Comparison of ENCODE assay signal across 20 mouse cellular contexts in genomic region chr2:144295145-144295735, GRCm38 (mm10). TPM values are rescaled to one million over a fixed set of nuclear protein-coding genes. Genes with fewer than 3 reads are reported as not detected.
DNase-seq lines count a peak whose midpoint lies in the region.
"Had no signal": no experiment of that assay in that cellular context is flagged by ENCODE, and none has a peak within 500 bp of the region (broad histone marks: within the 10 kb centered on the region; RNA-seq: fewer than 3 reads in every experiment).

No protein-coding gene starts in this region.

- intact Hi-C loops in heart, postnatal 14 days (cut with DNase I) = no loop called here

- H3K27ac ChIP-seq in macrophage = peak overlapping the region; percentile 80
- H3K27ac ChIP-seq: embryonic facial prominence, embryonic 12.5 days; heart, embryonic 15.5 days; hindbrain, embryonic 13.5 days; limb, embryonic 10.5 days; liver, embryonic 15.5 days; midbrain, embryonic 10.5 days had no signal

- H3K4me3 ChIP-seq in macrophage (ENCODE audit: inconsistent target) = no peak overlapping the region
- H3K4me3 ChIP-seq: embryonic facial prominence, embryonic 12.5 days; heart, embryonic 15.5 days; hindbrain, embryonic 13.5 days; limb, embryonic 10.5 days; liver, embryonic 15.5 days; midbrain, embryonic 10.5 days had no signal

- no peaks in the 10 kb centered on the region for H3K36me3 ChIP-seq in macrophage (ENCODE audit: inconsistent target)
- H3K36me3 ChIP-seq: embryonic facial prominence, embryonic 12.5 days; G1E; heart, embryonic 15.5 days; hindbrain, embryonic 13.5 days; limb, embryonic 10.5 days; liver, embryonic 15.5 days; midbrain, embryonic 10.5 days had no signal

- no peaks in the 10 kb centered on the region for H3K79me2 ChIP-seq in macrophage (ENCODE audit: inconsistent target)

- peak; percentile 20 for DNase-seq in heart, postnatal 4 days
- no peak for DNase-seq in heart, postnatal 14 days
- DNase-seq in 416B (ENCODE audit: low read depth) (peak; percentile 22), ZHBTc4 (ENCODE audit: low read depth, low spot score) (peak; percentile 73)
- no peak for DNase-seq in thymus, adult 18-20 months
- no peak for DNase-seq in cerebellum, postnatal 14 days
- DNase-seq in spleen, adult 12 weeks (ENCODE audit: low spot score) = no peak
- DNase-seq: cerebellum, postnatal 36 days; gastrocnemius, postnatal 14 days; kidney, adult 9 months; right cerebral cortex, adult 18-20 months had no signal

- 51% methylated on average over 9 of the region's 9 CpGs for WGBS in macrophage (ENCODE audit: missing documents)

RNA-seq across cellular contexts. Expression of gene Snx5, which starts 24.5 kb away (rescaled TPM):
- 10 to 100 TPM; 65.8 to 68.2 TPM for total RNA-seq in heart, postnatal 4 days (2021)
- total RNA-seq in heart, postnatal 14 days (2021) = 10 to 100 TPM; 50.4 to 51.9 TPM
- 1,000 to 10,000 TPM in 9 of 26 experiments, 100 to 1,000 TPM in 17; 133 to 1,527 (median 536) TPM for total RNA-seq in macrophage (2018; cell fraction: chromatin; rRNA removed)
- 100 to 1,000 TPM; 263 to 703 (median 483) TPM for total RNA-seq in macrophage (2018; cell fraction: cytosol; rRNA removed)
- 100 to 1,000 TPM; 172 to 865 (median 371) TPM for total RNA-seq in macrophage (2018; cell fraction: nucleus; rRNA removed)
- 614 to 688 TPM (median 618 TPM) in 3 replicates for polyA plus RNA-seq in macrophage (2018)

RNA-seq across cellular contexts. Expression of gene Mgme1, which starts 24.8 kb away (rescaled TPM):
- 10 to 100 TPM; 10.2 to 11.8 TPM for total RNA-seq in heart, postnatal 4 days (2021)
- total RNA-seq in heart, postnatal 14 days (2021) = 1 to 10 TPM; 8.5 to 9.6 TPM
- total RNA-seq in macrophage (2018; cell fraction: chromatin; rRNA removed) = 10 to 100 TPM in 1 of 26 experiments, 1 to 10 TPM in 25; 1.1 to 10.1 (median 3.2) TPM
- 1 to 10 TPM; 2.1 to 9.7 (median 7.2) TPM for total RNA-seq in macrophage (2018; cell fraction: cytosol; rRNA removed)
- 10 to 100 TPM in 3 of 26 experiments, 1 to 10 TPM in 23; 2.3 to 11.6 (median 5.4) TPM for total RNA-seq in macrophage (2018; cell fraction: nucleus; rRNA removed)
- polyA plus RNA-seq in macrophage (2018) = 6.5 to 9.0 TPM (median 8.4 TPM) in 3 replicates

RNA-seq across cellular contexts. Expression of gene Ovol2, which starts 36.7 kb away (rescaled TPM):
- not detected for total RNA-seq in heart, postnatal 4 days (2021)
- not detected for total RNA-seq in heart, postnatal 14 days (2021)
- total RNA-seq in macrophage (2018; cell fraction: chromatin; rRNA removed) = not detected
- under 1 TPM in 1 of 26 experiments, not detected in 25; 0.05 TPM for total RNA-seq in macrophage (2018; cell fraction: cytosol; rRNA removed)
- not detected for total RNA-seq in macrophage (2018; cell fraction: nucleus; rRNA removed)
- polyA plus RNA-seq in macrophage (2018) = not detected in 3 replicates
- total RNA-seq: gastrocnemius, postnatal 14 days had no signal
- polyA plus RNA-seq: C2C12; G1E; hindbrain, embryonic 13.5 days; liver, embryonic 15.5 days; midbrain, embryonic 10.5 days had no signal

Comparison
In these comparisons a context has a peak if more than half of its experiments do, and no peak if none do; other contexts are left out.
1. DNase-seq: peak in heart, postnatal 4 days (single experiment), 416B (single experiment) and ZHBTc4 (single experiment); none in heart, postnatal 14 days (0 of 2), thymus, adult 18-20 months (0 of 2), cerebellum, postnatal 14 days (0 of 2) and spleen, adult 12 weeks (single experiment).